Mouse (Mus musculus) G1E (cell line): Measurements from ENCODE around the gene Tmem125.

Source experiments
- CTCF ChIP-seq: IDR thresholded peaks from 2 replicates; pipeline ENCODE4 v1.5.1; 2012; ENCODE audit warnings: low read depth, low read length, inconsistent platforms, mixed read lengths
- GATA1 ChIP-seq: IDR thresholded peaks from 2 replicates; pipeline ENCODE4 v1.6.1; 2012; ENCODE audit warnings: borderline replicate concordance, low read length, inconsistent platforms, mixed read lengths
- GATA2 ChIP-seq: IDR thresholded peaks from 2 replicates; pipeline ENCODE4 v1.6.1; 2012; ENCODE audit warnings: low read depth, low read length, inconsistent platforms, borderline replicate concordance
- POLR2AphosphoS5 ChIP-seq: IDR thresholded peaks from 2 replicates; pipeline ENCODE4 v1.6.1; 2012; ENCODE audit warnings: low read depth, low read length, inconsistent platforms; ENCODE audit not compliant: insufficient replicate concordance
- TAL1 ChIP-seq: conservative IDR thresholded peaks from 2 replicates; pipeline ENCODE4 v1.6.1; 2012; ENCODE audit warnings: low read depth, low read length, inconsistent platforms, mixed read lengths

DNA sequence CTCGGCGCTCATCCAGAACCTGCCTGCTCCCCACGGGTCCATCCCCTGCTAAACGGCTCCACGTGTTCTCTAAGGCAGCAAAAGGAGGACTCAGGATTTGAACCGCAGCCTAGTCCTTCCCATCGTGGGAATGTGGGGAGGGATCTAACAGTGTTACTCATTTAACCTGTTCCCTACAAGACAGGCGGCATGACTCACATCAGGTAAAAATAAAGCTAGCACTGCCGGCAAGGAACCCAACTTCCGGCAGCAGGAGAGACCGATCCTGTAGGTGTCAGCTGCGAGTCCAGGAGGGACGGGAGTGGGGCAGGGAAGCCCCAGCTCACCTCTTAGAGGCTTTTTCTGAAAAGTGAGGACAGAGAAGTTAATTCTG lies 700 bp downstream of the Tmem125 start:
- TF ChIP-seq GATA1 (no peak), CTCF (no peak), TAL1 (no peak), POLR2AphosphoS5 (no peak), GATA2 (no peak)
